Mouse (Mus musculus): ENCODE data around the gene 2810408A11Rik.

GRCm38 (mm10) chr11:69884240-69884639 is 16.5 kb downstream of the 2810408A11Rik start:
- TF ChIP-seq CTCF (IDR thresholded peaks at IDR 0.05; ENCODE audit: low read depth), result no peak
- TF ChIP-seq EP300 (IDR thresholded peaks at IDR 0.05; ENCODE audit: low read depth), result no peak

All from liver, postnatal 0 days (tissue).